Mouse (Mus musculus) thymus, postnatal 0 days (tissue): ENCODE data around the gene Eef1b2. TPM values are rescaled to one million over a fixed set of nuclear protein-coding genes. Genes with fewer than 3 reads are reported as not detected.

Experiments
- DNase-seq: peaks from one replicate; pipeline ENCODE4 v3.0.0-alpha.2; 2015; ENCODE audit warnings: low spot score
- polyA plus RNA-seq: library from polyadenylated mRNA; unstranded; fragments of >200 nt; fragmentation: Nextera tagmentation; extraction: Ambion mirVana; gene quantifications from 2 replicates; pipeline ENCODE4 v1.2.1, GENCODE M21; 2015

The Eef1b2 gene
- polyA plus RNA-seq, 1 experiment from 2014 or later: 640 TPM

GRCm38 (mm10) chr1:63192306-63193065, 15.9 kb downstream of the Eef1b2 start:
- DNase-seq: no peak

GRCm38 (mm10) chr1:63195848-63196512, 19.4 kb downstream of the Eef1b2 start:
- no peak for DNase-seq

- no peak for DNase-seq
Measured at GRCm38 (mm10) chr1:63199387-63199786, 22.8 kb downstream of the Eef1b2 start.

GRCm38 (mm10) chr1:63200322-63200721, 23.7 kb downstream of the Eef1b2 start:
- no peak for DNase-seq

- DNase-seq: no peak
Measured at GRCm38 (mm10) chr1:63201672-63202071, 25.0 kb downstream of the Eef1b2 start.

GRCm38 (mm10) chr1:63203471-63203870, 26.8 kb downstream of the Eef1b2 start:
- no peak for DNase-seq

GRCm38 (mm10) chr1:63203950-63204659, 27.5 kb downstream of the Eef1b2 start:
- DNase-seq: no peak

GRCm38 (mm10) chr1:63204660-63205394, 28.2 kb downstream of the Eef1b2 start:
- no peak for DNase-seq

GRCm38 (mm10) chr1:63207607-63208006, 31.0 kb downstream of the Eef1b2 start:
- no peak for DNase-seq

- no peak for DNase-seq
Measured at GRCm38 (mm10) chr1:63209861-63210529, 33.4 kb downstream of the Eef1b2 start.

GRCm38 (mm10) chr1:63213478-63214270, 37.0 kb downstream of the Eef1b2 start:
- no peak for DNase-seq

GRCm38 (mm10) chr1:63214271-63214558, 37.6 kb downstream of the Eef1b2 start, which contains the start of gene Gpr1:
Gpr1 (minus strand) TSS chr1:63214543.
- DNase-seq: no peak

GRCm38 (mm10) chr1:63214631-63215030, 38.0 kb downstream of the Eef1b2 start:
- DNase-seq: no peak

GRCm38 (mm10) chr1:63219277-63219676, 42.7 kb downstream of the Eef1b2 start:
- DNase-seq: no peak

- DNase-seq: no peak
Measured at GRCm38 (mm10) chr1:63225009-63225408, 48.4 kb downstream of the Eef1b2 start.

GRCm38 (mm10) chr1:63225890-63226289, 49.3 kb downstream of the Eef1b2 start:
- DNase-seq: no peak

GRCm38 (mm10) chr1:63227241-63227640, 50.6 kb downstream of the Eef1b2 start:
- no peak for DNase-seq
